Mouse (Mus musculus) heart, embryonic 14.5 days (tissue): ENCODE measurements around the gene Man1a2. TPM values are rescaled to one million over a fixed set of nuclear protein-coding genes. Genes with fewer than 3 reads are reported as not detected.

Experiments used
- ATAC-seq: fragments of 200-750 bp; cut with Nextera tagmentation; 2 replicates; pipeline ENCODE4 v1.8.0; 2017; ENCODE audit warnings: low read depth, moderate TSS enrichment; ENCODE audit not compliant: insufficient number of reproducible peaks, insufficient read depth, low FRiP score
- H3K27ac ChIP-seq, 2 experiments: fragments of 200-500 bp in 1 of 2; fragments of 300-500 bp in 1 of 2; sonication (generic) in 1 of 2; replicated peaks in 1 of 2; 2 replicates each; pipeline ENCODE4 v1.5.1; 2012 to 2014; ENCODE audit warnings: low read depth in 2 of 2, low read length in 2 of 2, control low read depth in 1 of 2, mild to moderate bottlenecking in 1 of 2, mixed read lengths in 1 of 2; ENCODE audit not compliant: control insufficient read depth in 1 of 2, insufficient read depth in 1 of 2
- H3K27me3 ChIP-seq: fragments of 300-500 bp; sonication (generic); 2 replicates; pipeline ENCODE4 v1.6.1; 2014; ENCODE audit warnings: mild to moderate bottlenecking, low read length, control low read depth; ENCODE audit not compliant: control insufficient read depth, insufficient read depth
- H3K36me3 ChIP-seq: fragments of 300-500 bp; sonication (generic); 2 replicates; pipeline ENCODE4 v1.6.1; 2014; ENCODE audit warnings: mild to moderate bottlenecking, control low read depth, low read length, mixed read lengths; ENCODE audit not compliant: control insufficient read depth, insufficient read depth
- H3K4me1 ChIP-seq, 2 experiments: fragments of 200-500 bp in 1 of 2; fragments of 300-500 bp in 1 of 2; sonication (generic) in 1 of 2; 2 replicates each; pipeline ENCODE4 v1.6.1; 2012 to 2014; ENCODE audit warnings: low read length in 2 of 2, control low read depth in 1 of 2, mixed read lengths in 1 of 2; ENCODE audit not compliant: control insufficient read depth in 2 of 2, insufficient read depth in 2 of 2
- H3K4me2 ChIP-seq: fragments of 300-500 bp; sonication (generic); 2 replicates; pipeline ENCODE4 v1.6.1; 2014; ENCODE audit warnings: mild to moderate bottlenecking, low read length
- H3K4me3 ChIP-seq, 2 experiments: fragments of 200-500 bp in 1 of 2; fragments of 300-500 bp in 1 of 2; sonication (generic) in 1 of 2; 2 replicates each; pipeline ENCODE4 v1.5.1; 2012 to 2014; ENCODE audit warnings: low read length in 2 of 2, mild to moderate bottlenecking in 2 of 2, control low read depth in 1 of 2, low read depth in 1 of 2, moderate library complexity in 1 of 2; ENCODE audit not compliant: control insufficient read depth in 1 of 2, insufficient read depth in 1 of 2
- H3K9ac ChIP-seq: fragments of 300-500 bp; sonication (generic); 2 replicates; pipeline ENCODE4 v1.6.1; 2014; ENCODE audit warnings: mild to moderate bottlenecking, low read length
- H3K9me3 ChIP-seq: fragments of 300-500 bp; sonication (generic); 2 replicates; pipeline ENCODE4 v1.6.1; 2016; ENCODE audit warnings: low read length, control low read depth; ENCODE audit not compliant: control insufficient read depth
- whole genome bisulfite sequencing: fragments of 180-500 bp; shearing (Covaris S2); extraction: QIAGEN DNeasy Blood & Tissue Kit; methylation state at CpG from one replicate; pipeline ENCODE4 v1.1.7; 2014; 5-methylcytosine and 5-hydroxymethylcytosine counted together
- polyA plus RNA-seq: library from polyadenylated mRNA; unstranded; fragments of >200 nt; fragmentation: Nextera tagmentation; extraction: Ambion mirVana; gene quantifications from 2 replicates; pipeline ENCODE4 v1.2.1, GENCODE M21; 2014

The Man1a2 gene
- polyA plus RNA-seq, 1 experiment from 2014 or later = 76.3 TPM

GRCm38 (mm10) chr3:100591053-100591452, 94.2 kb downstream of the Man1a2 start:
- Histone ChIP-seq H3K4me3 (no peak overlapping the region), H3K27me3 (no peaks in the 10 kb centered on the region), H3K4me1 (no peaks in the 10 kb centered on the region), H3K27ac (no peak overlapping the region), H3K36me3 (peaks cover 30% of the 10 kb centered on the region), H3K9me3 (no peaks in the 10 kb centered on the region), H3K9ac (no peak overlapping the region), H3K4me2 (no peak overlapping the region)
- ATAC-seq = no peak
- 91% methylated on average over 4 of the region's 4 CpGs for WGBS

GRCm38 (mm10) chr3:100582721-100583355, 102.5 kb downstream of the Man1a2 start:
- H3K27ac ChIP-seq = no peak overlapping the region
- H3K9me3 ChIP-seq = no peaks in the 10 kb centered on the region
- no peaks in the 10 kb centered on the region for H3K4me1 ChIP-seq
- no peak for ATAC-seq
- 91% methylated on average over 1 of the region's 1 CpGs for WGBS
- no peaks in the 10 kb centered on the region for H3K27me3 ChIP-seq
- H3K9ac ChIP-seq = no peak overlapping the region
- peaks cover 41% of the 10 kb centered on the region for H3K36me3 ChIP-seq
- no peak overlapping the region for H3K4me2 ChIP-seq
- no peak overlapping the region for H3K4me3 ChIP-seq

- no peak for ATAC-seq
- Histone ChIP-seq H3K9me3 (no peaks in the 10 kb centered on the region), H3K4me1 (peaks cover 0 to 10% of the 10 kb centered on the region in 2 experiments; a peak in 2 of 4 replicates), H3K4me3 (no peak overlapping the region), H3K27ac (no peak overlapping the region), H3K4me2 (no peak overlapping the region), H3K9ac (no peak overlapping the region), H3K36me3 (peaks cover 9% of the 10 kb centered on the region), H3K27me3 (no peaks in the 10 kb centered on the region)
- WGBS = 73% methylated on average over 3 of the region's 3 CpGs
Observed at GRCm38 (mm10) chr3:100572571-100573183, 112.6 kb downstream of the Man1a2 start.

- Histone ChIP-seq H3K4me3 (no peak overlapping the region), H3K27me3 (no peaks in the 10 kb centered on the region), H3K9ac (no peak overlapping the region), H3K27ac (no peak overlapping the region), H3K36me3 (peaks cover 28% of the 10 kb centered on the region), H3K4me1 (peaks cover 3% of the 10 kb centered on the region in 2 experiments; a peak in 3 of 4 replicates), H3K9me3 (no peaks in the 10 kb centered on the region), H3K4me2 (no peak overlapping the region)
- 83% methylated on average over 13 of the region's 13 CpGs for WGBS
- no peak for ATAC-seq
Observed at GRCm38 (mm10) chr3:100568443-100569390, 116.6 kb downstream of the Man1a2 start.

GRCm38 (mm10) chr3:100563565-100563964, 121.7 kb downstream of the Man1a2 start:
- no peak overlapping the region for H3K9ac ChIP-seq
- no peak for ATAC-seq
- H3K36me3 ChIP-seq = peaks cover 40% of the 10 kb centered on the region
- H3K9me3 ChIP-seq = no peaks in the 10 kb centered on the region
- no peaks in the 10 kb centered on the region for H3K27me3 ChIP-seq
- no peak overlapping the region for H3K4me3 ChIP-seq
- no peak overlapping the region for H3K27ac ChIP-seq
- WGBS = 20% methylated on average over 2 of the region's 2 CpGs
- H3K4me1 ChIP-seq = peaks cover 3 to 4% of the 10 kb centered on the region in 2 experiments; a peak in 3 of 4 replicates
- no peak overlapping the region for H3K4me2 ChIP-seq

GRCm38 (mm10) chr3:100562455-100562854, 122.8 kb downstream of the Man1a2 start:
- WGBS = 77% methylated on average over 7 of the region's 7 CpGs
- peaks cover 39% of the 10 kb centered on the region for H3K36me3 ChIP-seq
- no peak overlapping the region for H3K4me3 ChIP-seq
- H3K9me3 ChIP-seq = no peaks in the 10 kb centered on the region
- no peak overlapping the region for H3K27ac ChIP-seq
- ATAC-seq = no peak
- H3K27me3 ChIP-seq = no peaks in the 10 kb centered on the region
- H3K9ac ChIP-seq = no peak overlapping the region
- no peak overlapping the region for H3K4me2 ChIP-seq
- H3K4me1 ChIP-seq = peaks cover 3 to 4% of the 10 kb centered on the region in 2 experiments; a peak in 3 of 4 replicates

- Histone ChIP-seq H3K9me3 (no peaks in the 10 kb centered on the region), H3K27me3 (no peaks in the 10 kb centered on the region), H3K27ac (no peak overlapping the region), H3K4me3 (no peak overlapping the region), H3K4me2 (no peak overlapping the region), H3K9ac (no peak overlapping the region), H3K4me1 (peaks cover 3 to 4% of the 10 kb centered on the region in 2 experiments; a peak in 3 of 4 replicates), H3K36me3 (peaks cover 31% of the 10 kb centered on the region)
- 89% methylated on average over 2 of the region's 2 CpGs for WGBS
- no peak for ATAC-seq
Observed at GRCm38 (mm10) chr3:100561561-100562175, 123.6 kb downstream of the Man1a2 start.
